Mouse (Mus musculus): ENCODE measurements around the gene Scn4a. TPM values are rescaled to one million over a fixed set of nuclear protein-coding genes. Genes with fewer than 3 reads are reported as not detected.
A peak's percentile ranks its signal among the peaks of the same experiment; 100 is the strongest.

Gene Scn4a
- total and polyA plus RNA-seq, 2 experiments from 2014 or later, result 0.02 TPM; not detected in 1

GRCm38 (mm10) chr11:106391546-106392188 is 38.6 kb upstream of the Scn4a start:
- 30% methylated on average over 6 of the region's 6 CpGs for WGBS
- peak; percentile 99 for TF ChIP-seq CTCF (IDR thresholded peaks at IDR 0.05)
- H3K9ac ChIP-seq (replicated peaks; ENCODE audit: low read length, poor library complexity, severe bottlenecking), result no peak overlapping the region
- H3K27me3 ChIP-seq (ENCODE audit: insufficient read depth, low read length), result no peaks in the 10 kb centered on the region
- no peak overlapping the region for H3K4me2 ChIP-seq (ENCODE audit: low read depth, low read length, poor library complexity, severe bottlenecking)
- H3K4me3 ChIP-seq (ENCODE audit: low read depth, low read length), result no peak overlapping the region
- ATAC-seq (ENCODE audit: low FRiP score) (peak; percentile 44; the same call in 1 of the 2 replicates), DNase-seq (ENCODE audit: low spot score) (peak; percentile 82)
- no peaks in the 10 kb centered on the region for H3K4me1 ChIP-seq (ENCODE audit: insufficient read depth, low read length)
- H3K27ac ChIP-seq (ENCODE audit: low read depth, low read length), result no peak overlapping the region
- H3K36me3 ChIP-seq (ENCODE audit: insufficient read depth, low read length), result 0 out of 2 replicates have a peak, but pooled peaks cover 9% of the 10 kb centered on the region
- no peaks in the 10 kb centered on the region for H3K9me3 ChIP-seq (ENCODE audit: low read length)

DNA sequence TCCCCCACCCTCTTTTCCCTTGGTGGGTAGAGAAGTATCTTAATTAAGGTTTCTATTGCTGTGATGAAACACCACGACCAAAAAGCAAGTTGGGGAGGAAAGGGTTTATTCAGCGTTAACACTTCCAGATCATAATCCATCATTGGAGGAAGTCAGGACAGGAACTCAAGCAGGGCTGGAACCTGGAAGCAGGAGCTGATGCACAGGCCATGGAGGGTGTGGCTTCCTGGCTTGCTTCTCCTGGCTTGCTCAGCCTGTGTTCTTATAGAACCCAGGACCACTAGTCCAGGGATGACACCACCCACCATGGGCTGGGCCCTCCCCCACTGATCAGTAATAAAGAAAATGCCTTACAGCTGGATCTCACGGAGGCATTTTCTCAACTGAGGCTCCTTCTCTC is 37.7 kb upstream of the Scn4a start:
- 70% methylated on average over 3 of the region's 3 CpGs for WGBS
- no peak overlapping the region for H3K27ac ChIP-seq (ENCODE audit: low read depth, low read length)
- no peaks in the 10 kb centered on the region for H3K27me3 ChIP-seq (ENCODE audit: insufficient read depth, low read length)
- ATAC-seq (ENCODE audit: low FRiP score), result no peak
- TF ChIP-seq CTCF (IDR thresholded peaks at IDR 0.05), result no peak
- no peaks in the 10 kb centered on the region for H3K4me1 ChIP-seq (ENCODE audit: insufficient read depth, low read length)
- DNase-seq (ENCODE audit: low spot score), result no peak
- H3K36me3 ChIP-seq (ENCODE audit: insufficient read depth, low read length), result 0 out of 2 replicates have a peak, but pooled peaks cover 8% of the 10 kb centered on the region
- H3K4me3 ChIP-seq (ENCODE audit: low read depth, low read length), result no peak overlapping the region
- H3K9me3 ChIP-seq (ENCODE audit: low read length), result no peaks in the 10 kb centered on the region
- no peak overlapping the region for H3K4me2 ChIP-seq (ENCODE audit: low read depth, low read length, poor library complexity, severe bottlenecking)
- H3K9ac ChIP-seq (replicated peaks; ENCODE audit: low read length, poor library complexity, severe bottlenecking), result no peak overlapping the region

DNA sequence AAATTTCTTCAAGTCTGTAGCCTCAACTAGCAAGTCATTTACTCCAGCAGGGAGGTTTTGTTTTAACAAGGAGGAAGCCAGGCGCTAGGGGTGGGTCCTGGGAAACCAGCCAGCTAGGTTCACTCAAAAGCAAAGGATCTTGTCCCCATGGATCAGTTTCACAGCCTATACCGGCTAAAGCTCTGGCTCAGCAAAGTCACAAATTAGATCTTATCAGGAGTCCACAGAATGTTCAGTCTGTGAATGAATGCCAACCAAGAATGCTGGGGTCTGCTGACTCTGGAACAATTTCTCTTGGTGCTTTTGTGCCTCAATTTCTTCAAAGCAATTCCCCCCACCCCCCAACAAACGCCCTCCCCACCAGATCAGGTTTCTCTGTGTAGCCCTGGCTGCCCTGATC is 36.5 kb upstream of the Scn4a start:
- WGBS, result 37% methylated on average over 3 of the region's 3 CpGs
- H3K27me3 ChIP-seq (ENCODE audit: insufficient read depth, low read length), result no peaks in the 10 kb centered on the region
- H3K9me3 ChIP-seq (ENCODE audit: low read length), result no peaks in the 10 kb centered on the region
- DNase-seq (ENCODE audit: low spot score) (no peak), ATAC-seq (ENCODE audit: low FRiP score) (no peak)
- H3K36me3 ChIP-seq (ENCODE audit: insufficient read depth, low read length), result 0 out of 2 replicates have a peak, but pooled peaks cover 5% of the 10 kb centered on the region
- no peak overlapping the region for H3K4me2 ChIP-seq (ENCODE audit: low read depth, low read length, poor library complexity, severe bottlenecking)
- H3K4me1 ChIP-seq (ENCODE audit: insufficient read depth, low read length), result no peaks in the 10 kb centered on the region
- no peak for TF ChIP-seq CTCF (IDR thresholded peaks at IDR 0.05)
- no peak overlapping the region for H3K4me3 ChIP-seq (ENCODE audit: low read depth, low read length)
- no peak overlapping the region for H3K27ac ChIP-seq (ENCODE audit: low read depth, low read length)
- H3K9ac ChIP-seq (replicated peaks; ENCODE audit: low read length, poor library complexity, severe bottlenecking), result no peak overlapping the region

GRCm38 (mm10) chr11:106387791-106388216 is 34.7 kb upstream of the Scn4a start, which contains the start of gene Icam2:
Icam2 (minus strand) TSS chr11:106388075.
- Histone ChIP-seq H3K9me3 (ENCODE audit: low read length) (no peaks in the 10 kb centered on the region), H3K36me3 (ENCODE audit: insufficient read depth, low read length) (no peaks in the 10 kb centered on the region), H3K9ac (replicated peaks; ENCODE audit: low read length, poor library complexity, severe bottlenecking) (no peak within 1 kb of the TSS), H3K4me1 (ENCODE audit: insufficient read depth, low read length) (no peaks in the 10 kb centered on the region), H3K27me3 (ENCODE audit: insufficient read depth, low read length) (no peaks in the 10 kb centered on the region), H3K4me3 (ENCODE audit: low read depth, low read length) (no peak within 1 kb of the TSS), H3K27ac (ENCODE audit: low read depth, low read length) (no peak within 1 kb of the TSS), H3K4me2 (ENCODE audit: low read depth, low read length, poor library complexity, severe bottlenecking) (no peak within 1 kb of the TSS)
- WGBS, result 78% methylated on average over 6 of the region's 6 CpGs
- TF ChIP-seq CTCF (IDR thresholded peaks at IDR 0.05), result no peak
- no peak for ATAC-seq (ENCODE audit: low FRiP score)
- no peak for DNase-seq (ENCODE audit: low spot score)

- ATAC-seq (ENCODE audit: low FRiP score), result no peak
- no peaks in the 10 kb centered on the region for H3K27me3 ChIP-seq (ENCODE audit: insufficient read depth, low read length)
- H3K4me1 ChIP-seq (ENCODE audit: insufficient read depth, low read length), result no peaks in the 10 kb centered on the region
- H3K9me3 ChIP-seq (ENCODE audit: low read length), result no peaks in the 10 kb centered on the region
- no peak overlapping the region for H3K27ac ChIP-seq (ENCODE audit: low read depth, low read length)
- H3K9ac ChIP-seq (replicated peaks; ENCODE audit: low read length, poor library complexity, severe bottlenecking), result no peak overlapping the region
- H3K4me2 ChIP-seq (ENCODE audit: low read depth, low read length, poor library complexity, severe bottlenecking), result no peak overlapping the region
- WGBS, result 84% methylated on average over 6 of the region's 6 CpGs
- no peak for TF ChIP-seq CTCF (IDR thresholded peaks at IDR 0.05)
- H3K4me3 ChIP-seq (ENCODE audit: low read depth, low read length), result no peak overlapping the region
- DNase-seq (ENCODE audit: low spot score), result no peak
- no peaks in the 10 kb centered on the region for H3K36me3 ChIP-seq (ENCODE audit: insufficient read depth, low read length)
Observed at GRCm38 (mm10) chr11:106387020-106387419, 33.9 kb upstream of the Scn4a start.

DNA sequence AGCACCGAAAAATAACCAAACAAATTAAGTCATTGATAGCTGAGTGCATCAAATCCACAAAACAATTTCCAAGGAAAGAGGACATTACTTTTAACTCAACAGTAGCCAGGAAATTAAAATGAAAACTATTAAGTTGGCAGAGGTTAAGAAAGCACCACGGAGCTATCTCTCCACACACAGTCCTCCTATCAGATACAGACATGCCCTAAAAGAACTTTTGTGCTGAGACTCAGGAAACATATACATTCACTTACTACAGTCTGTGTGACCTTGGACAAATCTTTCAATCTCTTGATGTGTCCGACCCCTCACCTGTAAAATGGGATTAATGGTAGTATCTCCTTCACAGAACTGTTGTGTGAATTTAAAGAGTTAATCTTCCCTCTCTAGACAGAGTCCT is 33.3 kb upstream of the Scn4a start:
- H3K27ac ChIP-seq (ENCODE audit: low read depth, low read length), result no peak overlapping the region
- H3K4me3 ChIP-seq (ENCODE audit: low read depth, low read length), result no peak overlapping the region
- no peak for TF ChIP-seq CTCF (IDR thresholded peaks at IDR 0.05)
- H3K4me1 ChIP-seq (ENCODE audit: insufficient read depth, low read length), result no peaks in the 10 kb centered on the region
- no peaks in the 10 kb centered on the region for H3K9me3 ChIP-seq (ENCODE audit: low read length)
- no peak overlapping the region for H3K4me2 ChIP-seq (ENCODE audit: low read depth, low read length, poor library complexity, severe bottlenecking)
- no peak for DNase-seq (ENCODE audit: low spot score)
- no peak for ATAC-seq (ENCODE audit: low FRiP score)
- no peaks in the 10 kb centered on the region for H3K27me3 ChIP-seq (ENCODE audit: insufficient read depth, low read length)
- H3K36me3 ChIP-seq (ENCODE audit: insufficient read depth, low read length), result no peaks in the 10 kb centered on the region
- no peak overlapping the region for H3K9ac ChIP-seq (replicated peaks; ENCODE audit: low read length, poor library complexity, severe bottlenecking)
- 86% methylated on average over 3 of the region's 3 CpGs for WGBS
